Mouse (Mus musculus) thymus, adult 2 months (tissue): ENCODE results near the gene Rbm43. TPM values are rescaled to one million over a fixed set of nuclear protein-coding genes. Genes with fewer than 3 reads are reported as not detected.
"Not testable (repeated sequence)": the region's sequence is repeated elsewhere in the genome, so short reads cannot be mapped to it uniquely, and the experiment has no call there.

Source experiments
- DNase-seq: peaks from one replicate; pipeline ENCODE4 v3.0.0; 2021
- H3K27ac ChIP-seq: fragments of 200-500 bp; 2 replicates; pipeline ENCODE4 v1.5.1; 2012; ENCODE audit warnings: low read length, control low read depth; ENCODE audit not compliant: control insufficient read depth, insufficient read depth
- H3K27me3 ChIP-seq: fragments of 200-500 bp; 2 replicates; pipeline ENCODE4 v1.6.1; 2012; ENCODE audit warnings: mild to moderate bottlenecking, low read length, moderate library complexity, mixed read lengths; ENCODE audit not compliant: control insufficient read depth, insufficient read depth
- H3K36me3 ChIP-seq: fragments of 200-500 bp; 2 replicates; pipeline ENCODE4 v1.6.1; 2012; ENCODE audit warnings: mild to moderate bottlenecking, low read length, moderate library complexity; ENCODE audit not compliant: control insufficient read depth, insufficient read depth
- H3K4me1 ChIP-seq: fragments of 200-500 bp; replicated peaks from 2 replicates; pipeline ENCODE4 v1.6.1; 2012; ENCODE audit warnings: low read length; ENCODE audit not compliant: control insufficient read depth, insufficient read depth
- H3K4me3 ChIP-seq: fragments of 200-500 bp; 2 replicates; pipeline ENCODE4 v1.5.1; 2012; ENCODE audit warnings: mild to moderate bottlenecking, low read length, control low read depth, moderate library complexity; ENCODE audit not compliant: control insufficient read depth, insufficient read depth
- CTCF ChIP-seq: fragments of 200-500 bp; IDR thresholded peaks from 2 replicates; pipeline ENCODE4 v1.5.1; 2012; ENCODE audit warnings: mild to moderate bottlenecking, control low read depth, low read length, moderate library complexity, borderline replicate concordance; ENCODE audit not compliant: control insufficient read depth, poor library complexity, insufficient read depth; ENCODE audit errors: extremely low read depth
- POLR2A ChIP-seq: fragments of 200-500 bp; IDR thresholded peaks from 2 replicates; pipeline ENCODE4 v1.6.1; 2012; ENCODE audit warnings: mild to moderate bottlenecking, low read length, control low read depth, moderate library complexity; ENCODE audit not compliant: control insufficient read depth, poor library complexity, insufficient read depth; ENCODE audit errors: extremely low read depth
- WGBS: fragments of 180-500 bp; shearing (Covaris S2); methylation state at CpG from one replicate; pipeline ENCODE4 v1.1.7; 2018; 5-methylcytosine and 5-hydroxymethylcytosine counted together
- polyA plus RNA-seq: library from polyadenylated mRNA; depleted of rRNA; stranded (reverse); fragments of >200 nt; gene quantifications from 2 replicates; pipeline ENCODE4 v1.2.3, GENCODE M21; 2012

Rbm43 gene
- polyA plus RNA-seq, 1 experiment: 14.6 TPM

DNA sequence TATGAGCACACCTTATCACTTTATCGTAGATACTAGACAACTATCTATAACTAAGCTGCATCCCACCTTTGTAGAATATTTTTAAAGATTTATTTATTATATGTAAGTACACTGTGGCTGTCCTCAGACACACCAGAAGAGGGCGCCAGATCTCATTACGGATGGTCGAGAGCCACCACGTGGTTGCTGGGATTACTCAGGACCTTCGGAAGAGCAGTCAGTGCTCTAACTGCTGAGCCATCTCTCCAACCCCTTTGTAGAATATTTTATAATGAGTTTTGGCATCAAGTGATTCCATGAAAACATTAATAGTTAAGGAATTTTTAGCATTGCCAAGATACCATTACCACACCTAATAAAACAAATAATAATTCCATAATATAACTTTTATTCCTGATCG, 20.4 kb downstream of the Rbm43 start:
- no peak for TF ChIP-seq POLR2A
- TF ChIP-seq CTCF: no peak
- Histone ChIP-seq H3K27ac (no peak overlapping the region), H3K4me3 (no peak overlapping the region), H3K27me3 (no peaks in the 10 kb centered on the region), H3K4me1 (no peaks in the 10 kb centered on the region), H3K36me3 (no peaks in the 10 kb centered on the region)
- WGBS: 74% methylated on average over 7 of the region's 7 CpGs
- DNase-seq: no peak

DNA sequence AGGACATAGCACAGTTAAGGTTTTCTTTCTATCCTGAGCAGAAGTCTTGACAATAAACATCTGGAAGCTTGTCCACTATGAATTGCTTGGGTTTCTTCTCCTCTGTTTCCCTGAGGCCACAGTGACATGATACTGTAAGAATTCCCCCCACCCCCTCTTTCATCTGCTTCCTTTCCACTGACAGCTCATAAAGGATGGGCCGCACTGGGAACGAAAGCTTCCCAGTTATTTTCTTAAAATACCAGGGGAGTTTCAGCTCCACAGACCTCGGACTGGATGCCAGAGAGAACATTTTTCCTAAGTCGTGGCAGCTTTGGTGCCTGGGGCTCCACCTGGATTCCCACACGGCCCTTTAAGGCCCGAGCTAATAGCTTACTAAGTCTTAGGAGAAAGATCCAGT, 22.2 kb downstream of the Rbm43 start:
- H3K27ac ChIP-seq: no peak overlapping the region
- WGBS: 89% methylated on average over 6 of the region's 6 CpGs
- DNase-seq: no peak

DNA sequence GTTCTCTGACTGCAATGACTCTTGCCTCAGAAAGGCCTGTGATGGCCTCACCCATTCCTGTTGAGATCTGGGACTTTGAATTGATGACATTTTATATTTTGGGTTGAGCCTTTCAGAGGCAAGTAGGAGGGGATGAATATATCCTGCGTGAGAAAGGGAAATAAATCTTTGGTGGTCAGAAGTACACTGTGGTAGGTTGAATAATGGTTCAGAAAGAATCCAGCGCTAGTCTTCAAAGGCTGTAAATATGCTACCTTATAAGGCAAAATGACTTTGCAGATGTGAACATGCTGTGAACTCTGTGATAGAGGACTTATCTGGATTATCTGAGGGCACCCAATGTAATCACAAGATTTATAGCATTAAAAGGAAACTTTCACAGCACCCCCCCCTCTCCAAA, 23.1 kb downstream of the Rbm43 start:
- no peak for TF ChIP-seq CTCF
- no peak for TF ChIP-seq POLR2A

More for the DNA sequence above, 22.2 kb downstream of the Rbm43 start:
- H3K27me3 ChIP-seq: no peaks in the 10 kb centered on the region
- H3K4me1 ChIP-seq: no peaks in the 10 kb centered on the region
- H3K36me3 ChIP-seq: no peaks in the 10 kb centered on the region
- H3K4me3 ChIP-seq: no peak overlapping the region
- TF ChIP-seq CTCF (no peak), POLR2A (no peak)

DNA sequence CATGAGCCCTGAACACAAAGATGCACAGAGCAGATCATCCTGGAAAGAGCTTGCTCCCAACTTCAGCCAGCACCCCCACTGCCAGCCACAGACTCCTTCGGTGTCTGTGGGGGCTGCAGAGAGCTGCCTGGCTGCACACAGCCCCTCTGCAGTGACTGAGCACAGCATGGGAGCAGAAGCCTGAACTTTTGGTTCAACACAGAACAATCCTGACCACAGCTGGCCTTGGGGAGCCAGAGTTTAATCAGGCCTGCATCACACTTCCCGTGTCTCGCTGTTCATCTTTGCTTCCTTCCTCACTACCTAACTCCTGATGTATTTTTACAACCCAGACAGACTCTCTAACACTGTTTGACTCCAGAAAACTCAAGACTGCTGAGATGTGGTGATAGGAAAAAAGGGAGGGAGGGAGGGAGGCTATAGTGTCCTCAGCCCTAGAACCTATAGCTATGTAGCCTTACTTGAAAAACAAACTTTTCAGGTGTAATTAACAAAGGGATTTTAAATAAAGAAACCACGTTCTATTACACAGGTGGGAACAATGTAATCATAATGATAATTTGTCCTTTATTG, 27.3 kb downstream of the Rbm43 start:
- H3K27ac ChIP-seq: no peak overlapping the region
- 25% methylated on average over 4 of the region's 4 CpGs for WGBS
- H3K4me3 ChIP-seq: no peak overlapping the region
- DNase-seq: no peak
- H3K4me1 ChIP-seq: peaks cover 3% of the 10 kb centered on the region; the same call in 1 of the 2 replicates
- no peaks in the 10 kb centered on the region for H3K27me3 ChIP-seq
- TF ChIP-seq POLR2A (no peak), CTCF (no peak)
- H3K36me3 ChIP-seq: no peaks in the 10 kb centered on the region

More for the DNA sequence above, 23.1 kb downstream of the Rbm43 start:
- Histone ChIP-seq H3K27me3 (no peaks in the 10 kb centered on the region), H3K27ac (no peak overlapping the region), H3K36me3 (no peaks in the 10 kb centered on the region), H3K4me3 (no peak overlapping the region), H3K4me1 (peaks cover 3% of the 10 kb centered on the region; the same call in 1 of the 2 replicates)
- DNase-seq: no peak
- WGBS: 14% methylated on average over 2 of the region's 2 CpGs

DNA sequence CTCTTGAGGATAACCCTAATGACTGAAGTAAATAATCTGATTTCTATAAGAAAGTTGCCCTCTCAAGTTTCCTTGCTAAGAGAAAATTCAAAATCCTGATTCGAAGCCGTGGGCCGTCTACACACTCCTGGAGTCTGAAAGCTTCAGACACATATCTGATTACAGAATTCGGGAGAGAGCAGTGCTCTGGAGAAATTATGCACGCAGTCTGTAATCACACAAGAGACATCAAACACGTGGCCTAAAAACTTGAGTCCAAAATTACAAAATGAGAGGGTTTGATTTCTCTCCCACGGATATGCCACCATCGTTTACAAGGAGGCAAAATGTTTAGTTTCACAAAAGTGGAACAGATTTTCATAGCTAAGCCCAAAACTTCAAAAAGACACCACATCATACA, 29.3 kb downstream of the Rbm43 start:
- no peak for TF ChIP-seq POLR2A
- TF ChIP-seq CTCF: no peak
- H3K36me3 ChIP-seq: no peaks in the 10 kb centered on the region
- H3K27me3 ChIP-seq: no peaks in the 10 kb centered on the region
- H3K4me3 ChIP-seq: no peak overlapping the region
- WGBS: 95% methylated on average over 8 of the region's 8 CpGs
- no peak for DNase-seq
- H3K4me1 ChIP-seq: peaks cover 3% of the 10 kb centered on the region; the same call in 1 of the 2 replicates
- H3K27ac ChIP-seq: no peak overlapping the region

DNA sequence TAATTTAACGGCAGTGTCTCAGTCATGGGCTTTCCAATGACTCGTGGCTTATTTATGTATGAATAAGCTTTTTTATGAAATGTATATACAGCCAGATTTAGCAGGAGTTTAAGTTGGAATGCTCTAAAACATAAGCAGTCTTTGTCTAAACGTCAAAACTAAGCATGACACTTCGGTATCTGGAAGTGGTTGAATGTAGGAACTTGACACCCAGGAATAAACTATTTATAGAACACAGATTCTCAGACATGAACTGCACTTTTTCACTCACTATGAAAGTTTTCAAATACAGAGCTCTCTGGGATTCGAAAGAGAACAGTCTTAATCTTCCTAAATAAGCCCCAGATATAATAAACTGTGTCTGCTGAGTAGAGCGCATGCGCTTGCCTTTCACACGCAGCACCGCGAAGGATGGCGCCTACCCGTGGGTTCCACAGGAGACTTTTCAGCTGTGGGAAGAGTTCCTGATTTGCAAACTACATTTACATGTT, 42.5 kb downstream of the Rbm43 start:
- Histone ChIP-seq H3K27ac (no peak overlapping the region), H3K36me3 (no peaks in the 10 kb centered on the region), H3K4me1 (no peaks in the 10 kb centered on the region), H3K27me3 (no peaks in the 10 kb centered on the region), H3K4me3 (no peak overlapping the region)
- WGBS: 73% methylated on average over 12 of the region's 12 CpGs
- TF ChIP-seq POLR2A (no peak), CTCF (no peak)
- no peak for DNase-seq

DNA sequence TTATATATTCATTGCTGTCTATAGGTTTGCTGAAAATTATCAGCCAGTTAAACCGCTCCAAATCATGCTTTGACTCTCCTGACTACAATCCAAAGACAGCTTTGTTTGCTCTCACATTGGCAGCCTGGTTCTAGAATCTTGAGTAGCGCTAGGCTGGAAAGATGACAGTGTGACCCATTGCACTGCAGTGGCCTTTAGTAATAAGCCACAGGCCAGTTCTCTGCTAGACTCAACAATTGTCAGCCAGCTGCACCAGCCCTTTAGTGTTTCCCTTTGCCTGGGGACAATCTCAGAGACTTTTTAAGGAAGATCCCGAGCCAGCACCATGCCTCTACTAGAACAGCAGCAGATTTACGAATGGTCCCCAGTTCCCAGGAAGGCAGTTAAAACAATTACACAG, 44.0 kb downstream of the Rbm43 start:
- Histone ChIP-seq H3K36me3 (no peaks in the 10 kb centered on the region), H3K4me3 (no peak overlapping the region), H3K4me1 (no peaks in the 10 kb centered on the region), H3K27me3 (no peaks in the 10 kb centered on the region), H3K27ac (no peak overlapping the region)
- DNase-seq: no peak
- TF ChIP-seq POLR2A: no peak
- no peak for TF ChIP-seq CTCF
- WGBS: 94% methylated on average over 4 of the region's 4 CpGs

DNA sequence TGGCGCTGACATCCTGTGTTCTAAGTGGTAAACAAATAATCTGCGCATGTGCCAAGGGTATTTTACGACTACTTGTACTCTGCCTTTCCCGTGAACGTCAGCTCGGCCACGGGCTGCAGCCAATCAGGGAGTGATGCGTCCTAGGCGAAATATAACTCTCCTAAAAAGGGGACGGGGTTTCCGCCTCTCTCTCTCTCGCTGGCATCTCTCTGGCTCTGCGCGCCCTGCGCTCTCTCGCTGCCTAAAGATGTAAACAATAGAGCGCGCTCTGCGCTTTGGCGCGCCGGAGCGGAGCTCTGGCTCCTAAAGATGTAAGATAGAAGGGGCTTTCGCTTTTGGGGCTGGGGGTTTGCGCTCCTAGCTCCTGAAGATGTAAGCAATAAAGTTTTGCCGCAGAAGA, 44.8 kb downstream of the Rbm43 start:
- H3K4me1 ChIP-seq, H3K36me3 ChIP-seq, H3K4me3 ChIP-seq, H3K27ac ChIP-seq, H3K27me3 ChIP-seq: not testable (repeated sequence)
- 98% methylated on average over 20 of the region's 26 CpGs for WGBS
- DNase-seq: peak; percentile 7
